Mouse (Mus musculus) hindbrain, embryonic 14.5 days (tissue): ENCODE measurements around the gene Fam187b. TPM values are rescaled to one million over a fixed set of nuclear protein-coding genes. Genes with fewer than 3 reads are reported as not detected.
A peak's percentile ranks its signal among the peaks of the same experiment; 100 is the strongest.
"Not testable (repeated sequence)": the region's sequence is repeated elsewhere in the genome, so short reads cannot be mapped to it uniquely, and the experiment has no call there.

Source experiments
- ATAC-seq: fragments of 200-750 bp; cut with Nextera tagmentation; 2 replicates; pipeline ENCODE4 v1.8.0; 2017; ENCODE audit warnings: moderate number of reproducible peaks, mild to moderate bottlenecking, moderate TSS enrichment, moderate library complexity; ENCODE audit not compliant: low FRiP score
- DNase-seq: peaks from one replicate; pipeline ENCODE4 v3.0.0-alpha.2; 2015; ENCODE audit warnings: low spot score
- H3K27ac ChIP-seq: fragments of 300-500 bp; sonication (generic); 2 replicates; pipeline ENCODE4 v1.5.1; 2014; ENCODE audit warnings: mild to moderate bottlenecking, moderate library complexity
- H3K27me3 ChIP-seq: fragments of 300-500 bp; sonication (generic); 2 replicates; pipeline ENCODE4 v1.6.1; 2014; ENCODE audit warnings: mild to moderate bottlenecking, low read length, mixed read lengths; ENCODE audit not compliant: control insufficient read depth, insufficient read depth
- H3K36me3 ChIP-seq: fragments of 300-500 bp; sonication (generic); replicated peaks from 2 replicates; pipeline ENCODE4 v1.6.1; 2014; ENCODE audit not compliant: control insufficient read depth, insufficient read depth
- H3K4me1 ChIP-seq: fragments of 300-500 bp; sonication (generic); replicated peaks from 2 replicates; pipeline ENCODE4 v1.6.1; 2014; ENCODE audit warnings: antibody characterized with exemption, low read length, mixed read lengths; ENCODE audit not compliant: control insufficient read depth, insufficient read depth
- H3K4me2 ChIP-seq: fragments of 300-500 bp; sonication (generic); replicated peaks from 2 replicates; pipeline ENCODE4 v1.6.1; 2014; ENCODE audit warnings: mild to moderate bottlenecking, moderate library complexity
- H3K4me3 ChIP-seq: fragments of 300-500 bp; sonication (generic); replicated peaks from 2 replicates; pipeline ENCODE4 v1.5.1; 2014; ENCODE audit warnings: mild to moderate bottlenecking, low read length
- H3K9ac ChIP-seq: fragments of 300-500 bp; sonication (generic); 2 replicates; pipeline ENCODE4 v1.6.1; 2014
- H3K9me3 ChIP-seq: fragments of 300-500 bp; sonication (generic); 2 replicates; pipeline ENCODE4 v1.6.1; 2016; ENCODE audit warnings: low read length; ENCODE audit not compliant: control insufficient read depth
- WGBS: fragments of 180-500 bp; shearing (Covaris S2); extraction: QIAGEN DNeasy Blood & Tissue Kit; methylation state at CpG from one replicate; pipeline ENCODE4 v1.1.7; 2014; 5-methylcytosine and 5-hydroxymethylcytosine counted together
- polyA plus RNA-seq: library from polyadenylated mRNA; unstranded; fragments of >200 nt; fragmentation: Nextera tagmentation; extraction: Ambion mirVana; gene quantifications from 2 replicates; pipeline ENCODE4 v1.2.1, GENCODE M21; 2014

Gene Fam187b
- 0.22 and 1.0 TPM in 2 replicates for polyA plus RNA-seq

DNA sequence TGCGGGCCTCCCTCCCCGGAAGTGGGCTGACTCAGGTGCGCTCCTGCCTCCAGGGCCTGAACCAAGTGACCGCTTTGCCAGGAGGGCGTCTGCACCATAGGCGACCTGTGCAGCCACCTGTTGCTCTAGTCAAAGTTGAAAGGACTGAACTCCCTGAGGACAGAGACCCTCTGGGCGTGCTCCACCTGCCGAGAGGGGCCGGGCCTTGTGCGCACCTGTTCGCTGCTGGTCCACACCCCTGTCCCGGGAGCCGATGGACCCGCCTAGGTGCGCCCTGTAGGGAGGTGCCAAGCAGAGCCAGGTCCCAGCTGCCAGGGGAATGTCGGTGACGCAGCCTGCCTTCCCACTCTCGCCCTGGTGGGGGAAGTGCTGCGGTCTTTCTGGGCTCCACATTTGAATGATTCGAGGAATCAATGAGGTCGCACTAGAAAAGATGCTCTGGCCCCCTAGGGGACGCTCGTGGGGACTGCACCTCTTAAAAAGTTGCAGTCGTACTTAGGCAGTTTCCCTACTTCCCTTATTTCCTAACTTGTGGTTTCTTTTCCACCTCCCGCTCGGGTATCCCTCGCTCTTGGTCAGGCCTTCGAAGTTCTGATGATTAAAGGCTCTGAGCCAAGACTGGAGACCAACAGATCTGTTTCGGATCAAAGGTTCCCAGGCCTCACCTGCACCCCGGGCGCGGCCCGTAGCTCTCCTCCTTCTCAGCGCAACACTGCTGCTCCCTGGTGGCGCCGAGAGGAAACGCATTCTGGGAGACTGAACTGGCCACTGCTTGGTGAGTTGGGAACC, at the start of gene Fam187b:
TSS of gene Fam187b (plus strand) at position 290 of the 789 bp plus-strand sequence.
- Histone ChIP-seq H3K9ac (peak within 1 kb of the TSS; percentile 46; the same call in 1 of the 2 replicates), H3K4me1 (0 out of 2 replicates have a peak, but pooled peaks cover 4% of the 10 kb centered on the region), H3K36me3 (no peaks in the 10 kb centered on the region), H3K27ac (no peak within 1 kb of the TSS), H3K27me3 (peaks cover 24% of the 10 kb centered on the region), H3K9me3 (no peaks in the 10 kb centered on the region), H3K4me3 (peak within 1 kb of the TSS; percentile 26), H3K4me2 (peak within 1 kb of the TSS; percentile 49)
- DNase-seq (peak; percentile 79), ATAC-seq (peak; percentile 81)
- WGBS: 0% methylated on average over 37 of the region's 37 CpGs

GRCm38 (mm10) chr7:30924071-30924470, 49.5 kb upstream of the Fam187b start:
- H3K4me3 ChIP-seq: no peak overlapping the region
- 71% methylated on average over 3 of the region's 3 CpGs for WGBS
- H3K9ac ChIP-seq: no peak overlapping the region
- no peaks in the 10 kb centered on the region for H3K36me3 ChIP-seq
- H3K27ac ChIP-seq: no peak overlapping the region
- no peaks in the 10 kb centered on the region for H3K27me3 ChIP-seq
- H3K4me1 ChIP-seq: no peaks in the 10 kb centered on the region
- no peak overlapping the region for H3K4me2 ChIP-seq
- ATAC-seq (no peak), DNase-seq (no peak)
- no peaks in the 10 kb centered on the region for H3K9me3 ChIP-seq

DNA sequence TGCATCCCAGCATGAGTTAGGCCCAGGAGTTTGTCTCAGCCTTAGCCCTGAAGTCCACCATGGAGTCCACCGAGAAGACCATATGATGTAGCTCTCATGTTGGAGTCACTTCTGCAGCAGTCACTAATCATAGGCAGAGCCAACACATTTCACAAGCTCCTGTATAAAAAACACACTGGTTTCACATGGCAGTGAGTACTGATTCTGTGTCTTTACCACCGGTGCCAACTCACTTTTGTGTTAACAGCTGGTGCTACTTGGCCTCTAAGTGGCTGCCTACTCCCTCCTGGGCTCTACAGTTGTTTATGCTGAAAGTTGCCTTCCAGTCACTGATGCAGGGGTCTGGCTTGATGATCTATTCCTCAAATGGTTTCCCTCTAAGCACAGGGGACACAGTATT, 49.0 kb upstream of the Fam187b start, which contains the start of gene Hamp2:
TSS of gene Hamp2 (minus strand) at position 101 of the 400 bp plus-strand sequence.
- H3K4me3 ChIP-seq, H3K27me3 ChIP-seq, H3K9ac ChIP-seq, DNase-seq, H3K9me3 ChIP-seq, H3K36me3 ChIP-seq, H3K4me2 ChIP-seq, H3K27ac ChIP-seq, ATAC-seq, H3K4me1 ChIP-seq: not testable (repeated sequence)
- 72% methylated on average over 2 of the region's 2 CpGs for WGBS

GRCm38 (mm10) chr7:30935422-30936099, 38.0 kb upstream of the Fam187b start:
- not testable (repeated sequence) for H3K27ac ChIP-seq, H3K27me3 ChIP-seq, DNase-seq, ATAC-seq, H3K9ac ChIP-seq, H3K4me2 ChIP-seq, H3K9me3 ChIP-seq, H3K36me3 ChIP-seq, H3K4me3 ChIP-seq, H3K4me1 ChIP-seq
- 83% methylated on average over 6 of the region's 6 CpGs for WGBS

DNA sequence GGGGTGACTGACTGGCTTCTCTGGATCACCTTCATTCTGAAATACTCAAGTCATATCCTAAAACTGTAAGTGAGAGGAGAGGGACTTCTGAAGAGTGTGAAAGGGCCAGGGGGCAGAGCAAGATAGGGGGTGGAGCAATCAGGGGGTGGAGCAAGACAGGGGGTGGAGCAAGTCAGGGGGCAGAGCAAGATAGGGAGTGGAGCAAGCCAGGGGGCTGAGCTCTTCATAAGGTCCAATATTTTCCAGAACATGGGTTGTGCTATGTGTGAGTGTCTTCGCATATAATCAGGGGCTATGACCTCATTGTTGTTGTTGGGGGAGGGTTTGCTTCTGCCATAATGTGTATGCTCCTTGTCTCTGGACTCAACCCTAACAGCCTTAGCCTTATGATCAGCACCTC, 33.5 kb upstream of the Fam187b start:
- H3K27me3 ChIP-seq, H3K9ac ChIP-seq, H3K9me3 ChIP-seq, H3K27ac ChIP-seq, H3K4me2 ChIP-seq, H3K4me3 ChIP-seq, DNase-seq, H3K36me3 ChIP-seq, H3K4me1 ChIP-seq, ATAC-seq: not testable (repeated sequence)
- WGBS: 82% methylated on average over 1 of the region's 1 CpGs

GRCm38 (mm10) chr7:30942365-30942764, 31.2 kb upstream of the Fam187b start:
- peaks cover 17% of the 10 kb centered on the region; the same call in 1 of the 2 replicates for H3K36me3 ChIP-seq
- not testable (repeated sequence) for H3K4me1 ChIP-seq, H3K4me3 ChIP-seq, H3K27me3 ChIP-seq, H3K9me3 ChIP-seq, DNase-seq, H3K9ac ChIP-seq, ATAC-seq, H3K27ac ChIP-seq, H3K4me2 ChIP-seq
- WGBS: 44% methylated on average over 3 of the region's 3 CpGs

DNA sequence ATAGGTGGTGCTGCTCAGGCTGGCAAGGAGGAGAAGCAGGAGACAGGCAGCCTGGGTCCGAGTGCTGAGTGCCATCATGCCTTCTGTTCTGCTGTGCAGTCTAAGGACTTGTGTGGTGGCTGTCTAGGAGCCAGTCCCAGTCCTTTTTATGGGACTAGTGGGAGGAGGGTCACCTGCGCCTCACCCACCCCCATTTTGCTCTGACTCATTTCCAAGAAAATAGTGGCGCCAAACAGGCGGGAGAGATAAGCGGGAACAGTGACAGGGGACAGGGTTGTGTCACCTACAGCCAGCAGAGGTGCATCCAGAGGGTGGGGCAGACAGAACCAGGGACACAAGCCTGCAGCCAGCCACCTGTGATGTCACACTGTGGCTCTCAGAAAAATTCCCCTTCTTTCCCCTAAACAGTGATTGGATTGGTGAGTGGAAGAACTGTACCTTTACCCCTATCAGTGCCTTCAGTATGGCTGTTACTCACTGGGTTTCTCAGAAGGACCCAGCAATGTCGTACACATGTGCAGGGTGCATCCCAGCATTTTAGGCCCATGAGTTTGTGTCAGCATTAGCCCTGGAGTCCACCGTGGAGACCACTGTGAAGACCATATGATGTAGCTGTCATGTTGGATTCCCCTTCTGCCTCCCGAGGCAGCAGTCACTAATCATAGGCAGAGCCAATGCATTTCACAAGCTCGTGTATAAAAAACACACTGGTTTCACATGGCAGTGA, 29.5 kb upstream of the Fam187b start, which contains the start of gene Hamp:
TSS of gene Hamp (minus strand) at position 124 of the 727 bp plus-strand sequence.
- DNase-seq (no peak), ATAC-seq (no peak)
- H3K27me3 ChIP-seq: no peaks in the 10 kb centered on the region
- H3K36me3 ChIP-seq: peaks cover 23% of the 10 kb centered on the region
- H3K4me1 ChIP-seq: no peaks in the 10 kb centered on the region
- WGBS: 73% methylated on average over 9 of the region's 9 CpGs
- no peak within 1 kb of the TSS for H3K27ac ChIP-seq
- H3K9ac ChIP-seq: no peak within 1 kb of the TSS
- no peaks in the 10 kb centered on the region for H3K9me3 ChIP-seq
- no peak within 1 kb of the TSS for H3K4me3 ChIP-seq
- H3K4me2 ChIP-seq: no peak within 1 kb of the TSS

- H3K4me3 ChIP-seq, H3K27ac ChIP-seq, H3K9me3 ChIP-seq, DNase-seq, H3K4me1 ChIP-seq, ATAC-seq, H3K27me3 ChIP-seq, H3K9ac ChIP-seq, H3K4me2 ChIP-seq: not testable (repeated sequence)
- H3K36me3 ChIP-seq: peaks cover 29% of the 10 kb centered on the region
- WGBS: 76% methylated on average over 2 of the region's 2 CpGs
Observed at GRCm38 (mm10) chr7:30944706-30945105, 28.9 kb upstream of the Fam187b start.

DNA sequence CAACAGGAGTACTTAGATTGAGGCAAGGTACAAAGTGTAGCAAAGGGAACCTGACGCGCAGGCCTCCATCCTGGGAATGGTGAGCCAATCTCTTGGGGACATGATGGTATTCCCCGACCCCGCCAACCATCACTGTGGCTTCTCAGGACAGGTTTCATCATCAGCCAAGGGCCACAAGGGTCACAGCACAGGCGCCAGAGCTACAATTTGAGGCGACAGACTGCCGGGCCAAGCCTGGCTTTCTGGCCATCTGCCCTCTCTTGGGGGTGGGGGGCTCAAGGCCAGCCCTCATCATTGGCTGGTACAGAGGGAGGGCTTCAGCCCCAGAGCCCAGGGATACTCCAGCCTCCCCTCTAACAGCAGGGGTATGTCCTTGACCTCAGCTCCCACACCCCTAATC, 28.1 kb upstream of the Fam187b start:
- H3K4me3 ChIP-seq, H3K27ac ChIP-seq, H3K9ac ChIP-seq, H3K27me3 ChIP-seq, H3K4me1 ChIP-seq, ATAC-seq, H3K9me3 ChIP-seq, H3K4me2 ChIP-seq, DNase-seq: not testable (repeated sequence)
- 93% methylated on average over 7 of the region's 7 CpGs for WGBS
- peaks cover 36% of the 10 kb centered on the region for H3K36me3 ChIP-seq
